Mouse (Mus musculus) cerebellum, adult (tissue): ENCODE data around the gene Ms4a3.
A peak's percentile ranks its signal among the peaks of the same experiment; 100 is the strongest.

Source experiments
- ATAC-seq: cut with Nextera tagmentation; 2 replicates; pipeline ENCODE4 v1.9.2; 2017; ENCODE audit warnings: mild to moderate bottlenecking, moderate library complexity, mixed read lengths; ENCODE audit not compliant: insufficient number of reproducible peaks, low FRiP score, low TSS enrichment

Ms4a3 gene

GRCm38 (mm10) chr19:11640732-11641131, at the start of gene Ms4a3:
Ms4a3 (minus strand) TSS chr19:11640851.
- ATAC-seq, result no peak

GRCm38 (mm10) chr19:11661562-11661961, 20.9 kb upstream of the Ms4a3 start:
- no peak for ATAC-seq

DNA sequence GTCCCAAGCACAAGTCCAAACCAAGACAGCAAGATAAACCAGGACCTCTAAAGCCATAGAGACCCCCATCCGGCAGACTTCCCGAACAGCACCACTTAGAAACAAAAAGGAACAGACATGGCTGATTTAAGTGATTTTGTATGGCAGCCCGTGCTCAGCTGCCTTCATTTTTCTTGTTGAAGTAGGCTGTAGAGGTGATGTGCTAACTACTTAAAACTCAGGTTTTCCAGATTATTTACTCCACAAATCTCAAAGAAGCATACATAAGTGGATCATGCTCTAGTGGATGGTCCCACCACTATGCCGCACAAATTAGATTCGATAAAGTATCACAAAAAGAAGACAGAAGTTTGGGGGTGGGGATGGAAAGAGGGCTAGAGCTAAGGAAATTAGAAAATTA, 19.8 kb upstream of the Ms4a3 start, which contains the start of gene Oosp2:
Oosp2 (minus strand) TSS at position 101 of the 400 bp plus-strand sequence.
- ATAC-seq, result no peak

DNA sequence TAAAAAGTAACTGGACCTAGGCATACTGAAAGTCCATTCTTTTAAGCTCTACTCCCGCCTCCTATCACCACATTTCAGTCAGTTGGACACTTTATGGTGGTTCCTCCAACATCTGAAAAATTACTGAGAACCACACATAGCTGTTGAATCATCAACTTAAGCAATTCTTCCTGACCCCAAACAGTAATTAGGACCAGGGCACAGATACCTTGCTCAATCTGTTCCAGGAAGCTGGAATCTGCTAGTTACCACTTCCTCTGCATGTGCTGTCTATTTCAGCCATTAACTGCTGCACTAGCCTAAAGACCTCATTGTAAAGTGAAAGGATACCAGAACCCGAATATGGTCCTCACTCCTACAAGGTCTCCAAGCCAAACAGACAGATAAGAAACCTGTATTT, 18.5 kb upstream of the Ms4a3 start:
- ATAC-seq, result no peak

GRCm38 (mm10) chr19:11649564-11649963, 8.9 kb upstream of the Ms4a3 start:
- no peak for ATAC-seq

GRCm38 (mm10) chr19:11646166-11646565, 5.5 kb upstream of the Ms4a3 start:
- no peak for ATAC-seq

- ATAC-seq, result no peak
Measured at GRCm38 (mm10) chr19:11639038-11639437, 1.6 kb downstream of the Ms4a3 start.

- ATAC-seq, result no peak
Measured at GRCm38 (mm10) chr19:11635572-11635971, 5.1 kb downstream of the Ms4a3 start.

DNA sequence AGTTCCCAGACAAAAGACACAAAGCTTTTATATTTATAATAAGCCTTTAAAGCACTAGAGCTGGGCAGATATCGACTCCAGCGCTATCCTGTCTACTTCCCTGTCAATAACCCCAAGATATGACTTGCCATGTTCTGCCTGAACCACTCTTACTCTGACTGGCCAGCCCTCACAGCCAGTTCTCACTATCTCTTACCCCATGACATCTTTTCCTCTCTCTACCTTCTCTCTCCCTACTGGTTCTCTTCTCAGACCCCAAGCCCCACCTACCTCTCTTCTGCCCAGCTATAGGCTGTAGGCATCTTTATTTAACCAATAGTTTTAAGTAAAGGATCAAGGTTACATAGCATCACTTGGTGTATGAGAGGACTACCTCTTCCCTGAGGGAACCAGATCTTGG, 6.3 kb downstream of the Ms4a3 start:
- ATAC-seq, result no peak

GRCm38 (mm10) chr19:11633732-11634131, 6.9 kb downstream of the Ms4a3 start:
- ATAC-seq, result no peak

DNA sequence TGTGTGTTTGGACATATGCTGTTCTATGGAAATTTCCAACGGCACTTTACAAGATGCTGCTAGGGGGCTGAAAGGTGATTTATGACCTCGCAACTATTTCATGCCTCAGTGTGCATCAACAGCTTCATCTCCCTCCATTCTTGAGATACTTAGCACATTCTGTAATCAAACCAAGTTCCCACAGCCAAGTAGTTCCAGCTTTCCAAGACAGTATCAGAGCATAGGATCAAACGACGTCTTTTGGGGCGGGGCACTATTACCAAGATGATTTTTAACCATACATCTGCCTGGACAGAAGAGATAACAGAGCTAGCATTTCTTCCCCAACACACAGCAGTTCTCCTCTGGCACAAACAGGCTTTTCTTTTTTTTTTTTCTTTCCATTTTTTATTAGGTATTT, 15.4 kb downstream of the Ms4a3 start:
- no peak for ATAC-seq

DNA sequence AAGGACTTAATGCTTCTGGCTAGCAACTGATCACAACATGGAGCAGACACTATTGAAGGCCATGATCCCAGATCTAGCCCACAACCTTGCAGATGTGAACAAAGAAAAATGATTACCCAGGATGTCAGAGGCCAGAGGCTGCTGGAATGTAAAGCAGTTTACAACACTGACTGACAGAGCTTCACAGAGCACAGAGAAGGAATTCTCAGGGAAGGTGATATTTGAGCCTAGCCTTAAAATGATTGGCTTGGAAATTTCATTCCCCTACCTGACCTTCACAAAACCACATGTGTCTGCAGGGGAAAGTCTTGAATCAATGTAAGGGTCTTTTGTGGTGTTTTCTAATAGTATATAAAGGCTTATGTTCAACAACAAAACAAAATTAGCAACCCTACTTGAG, 15.9 kb downstream of the Ms4a3 start:
- no peak for ATAC-seq

DNA sequence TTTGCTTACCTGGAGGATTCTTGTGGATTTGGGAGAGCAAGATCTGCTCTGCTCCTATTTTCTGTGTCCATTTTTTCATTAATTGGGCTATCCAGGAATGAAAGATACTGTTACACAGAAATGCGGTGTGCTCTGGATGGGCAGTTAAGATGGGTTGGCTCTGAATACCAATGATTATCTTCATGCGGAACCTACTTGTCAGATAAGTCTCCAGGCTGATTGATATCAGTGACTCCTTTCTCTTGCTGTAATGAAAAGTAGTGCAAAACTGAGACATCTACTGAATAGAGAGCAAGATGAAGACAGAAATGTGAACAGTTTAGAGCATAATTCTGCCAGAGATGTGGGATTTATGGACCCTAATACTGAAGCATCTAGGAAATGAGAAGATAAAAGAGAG, 17.1 kb downstream of the Ms4a3 start, which contains the start of gene Ms4a2:
Ms4a2 (minus strand) TSS at position 169 of the 400 bp plus-strand sequence.
- ATAC-seq, result no peak

GRCm38 (mm10) chr19:11617983-11618382, 22.7 kb downstream of the Ms4a3 start:
- no peak for ATAC-seq

GRCm38 (mm10) chr19:11614805-11615204, 25.8 kb downstream of the Ms4a3 start:
- ATAC-seq, result no peak

GRCm38 (mm10) chr19:11613776-11614443, 26.7 kb downstream of the Ms4a3 start:
- ATAC-seq, result no peak

GRCm38 (mm10) chr19:11613084-11613483, 27.6 kb downstream of the Ms4a3 start:
- no peak for ATAC-seq

DNA sequence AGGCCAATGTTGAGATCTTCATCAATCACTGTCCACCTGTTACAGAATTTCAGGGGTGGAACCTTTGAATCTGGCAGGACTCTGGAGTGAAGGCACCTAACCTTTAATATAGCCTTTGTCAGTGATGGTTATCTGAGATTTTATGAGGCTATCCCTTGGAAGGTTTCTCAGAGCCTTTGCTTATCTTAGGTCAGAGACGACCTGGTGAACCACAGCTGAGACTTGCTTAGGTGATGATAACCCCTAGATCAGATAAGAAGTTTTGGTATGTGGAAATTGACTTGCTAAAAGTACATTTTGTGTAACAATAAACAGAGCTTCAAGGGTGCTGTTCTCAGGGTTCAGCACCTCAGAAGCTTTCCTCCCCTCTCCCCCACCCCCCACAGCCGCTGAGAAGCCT, 28.4 kb downstream of the Ms4a3 start:
- ATAC-seq, result no peak

DNA sequence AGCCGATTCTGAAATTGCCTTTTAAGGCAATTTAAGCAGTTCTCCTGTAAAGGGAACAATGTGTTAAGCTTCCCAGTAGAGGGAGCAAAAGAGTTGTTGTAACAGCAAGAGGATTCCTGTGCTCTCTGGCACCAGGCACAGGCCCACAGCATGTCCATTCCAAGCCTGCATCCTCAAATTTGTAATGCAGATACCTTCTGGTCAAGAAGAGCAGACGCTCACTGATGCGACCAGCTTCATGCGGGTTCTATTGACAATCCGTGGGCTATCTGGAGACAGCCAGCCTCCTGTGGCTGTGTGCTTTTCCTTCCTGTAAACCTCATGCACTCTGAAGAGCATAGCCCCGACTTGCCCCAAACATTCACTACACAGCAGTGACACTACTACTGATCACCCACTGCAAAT, 29.1 kb downstream of the Ms4a3 start:
- 0 out of 2 replicates have a peak, but pooled peaks have one; percentile 64 for ATAC-seq

DNA sequence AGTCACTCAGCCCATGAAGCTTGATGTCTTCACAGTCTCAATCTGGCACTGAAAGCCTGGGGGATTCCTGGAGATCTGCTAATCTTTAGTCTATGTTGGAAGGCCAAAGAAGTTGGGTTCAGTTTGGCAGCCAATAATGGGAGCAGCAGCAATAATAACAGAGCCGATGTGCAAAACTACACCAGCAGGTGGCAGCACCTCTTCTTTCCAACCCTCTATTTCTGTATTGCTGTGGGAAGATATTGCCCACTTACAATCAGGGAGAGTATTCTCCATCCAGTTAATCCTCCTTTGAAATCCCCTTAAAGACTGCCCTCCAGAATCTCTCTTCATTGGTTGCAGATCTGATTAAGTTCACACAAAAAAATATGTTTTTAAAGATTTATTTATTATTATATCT, 32.5 kb downstream of the Ms4a3 start:
- no peak for ATAC-seq

- ATAC-seq, result no peak
Measured at GRCm38 (mm10) chr19:11604603-11605002, 36.0 kb downstream of the Ms4a3 start, which contains the start of gene Ms4a6d. Ms4a6d (minus strand) TSS chr19:11604849.

DNA sequence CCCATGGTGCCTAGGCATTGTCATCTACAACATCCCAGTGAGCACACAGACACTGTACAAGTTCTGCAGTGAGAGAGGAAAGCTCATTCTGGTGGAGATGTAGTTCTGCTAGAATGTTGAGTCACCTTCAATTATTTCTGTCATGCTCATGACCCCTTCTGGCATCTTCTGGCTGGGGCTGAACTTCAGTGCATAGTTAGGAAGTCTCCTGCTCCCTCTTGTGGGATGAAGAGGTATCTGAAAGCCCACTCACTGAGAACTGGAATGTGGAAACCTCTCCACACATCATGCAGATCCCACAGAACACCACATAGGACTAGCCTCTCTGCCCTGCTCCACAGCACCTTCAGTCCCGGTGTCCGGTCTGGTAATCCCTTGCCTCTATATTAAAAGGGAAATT, 38.6 kb downstream of the Ms4a3 start:
- no peak for ATAC-seq
